Mouse (Mus musculus) heart, embryonic 15.5 days (tissue): Measurements from ENCODE around the gene Bcl2. TPM values are rescaled to one million over a fixed set of nuclear protein-coding genes. Genes with fewer than 3 reads are reported as not detected.
A peak's percentile ranks its signal among the peaks of the same experiment; 100 is the strongest.

Source experiments
- ATAC-seq: fragments of 200-750 bp; cut with Nextera tagmentation; replicated peaks from 2 replicates; pipeline ENCODE4 v1.8.0; 2017; ENCODE audit warnings: low read depth, moderate TSS enrichment; ENCODE audit not compliant: insufficient number of reproducible peaks, insufficient read depth, low FRiP score
- H3K27ac ChIP-seq: fragments of 300-500 bp; sonication (generic); 2 replicates; pipeline ENCODE4 v1.5.1; 2015; ENCODE audit warnings: mild to moderate bottlenecking, inconsistent platforms
- H3K27me3 ChIP-seq: fragments of 300-500 bp; sonication (generic); 2 replicates; pipeline ENCODE4 v1.6.1; 2015; ENCODE audit warnings: inconsistent platforms
- H3K36me3 ChIP-seq: fragments of 300-500 bp; sonication (generic); 2 replicates; pipeline ENCODE4 v1.6.1; 2015; ENCODE audit warnings: mild to moderate bottlenecking, inconsistent platforms
- H3K4me1 ChIP-seq: fragments of 300-500 bp; sonication (generic); replicated peaks from 2 replicates; pipeline ENCODE4 v1.6.1; 2015; ENCODE audit warnings: inconsistent platforms
- H3K4me2 ChIP-seq: fragments of 300-500 bp; sonication (generic); 2 replicates; pipeline ENCODE4 v1.6.1; 2015; ENCODE audit warnings: inconsistent platforms, mild to moderate bottlenecking, moderate library complexity
- H3K4me3 ChIP-seq: fragments of 300-500 bp; sonication (generic); 2 replicates; pipeline ENCODE4 v1.5.1; 2015; ENCODE audit warnings: mild to moderate bottlenecking, inconsistent platforms
- H3K9ac ChIP-seq: fragments of 300-500 bp; sonication (generic); 2 replicates; pipeline ENCODE4 v1.6.1; 2015; ENCODE audit warnings: mild to moderate bottlenecking, inconsistent platforms
- H3K9me3 ChIP-seq: fragments of 300-500 bp; sonication (generic); replicated peaks from 2 replicates; pipeline ENCODE4 v1.6.1; 2016; ENCODE audit warnings: inconsistent platforms
- WGBS: fragments of 180-500 bp; shearing (Covaris S2); methylation state at CpG from one replicate; pipeline ENCODE4 v1.1.7; 2015; ENCODE audit warnings: mixed read lengths; 5-methylcytosine and 5-hydroxymethylcytosine counted together
- polyA plus RNA-seq: library from polyadenylated mRNA; unstranded; fragments of >200 nt; fragmentation: Nextera tagmentation; extraction: Ambion mirVana; gene quantifications from 2 replicates; pipeline ENCODE4 v1.2.1, GENCODE M21; 2015

The Bcl2 gene
- polyA plus RNA-seq, 1 experiment from 2014 or later = 7.4 TPM

- ATAC-seq = no peak
- H3K27me3 ChIP-seq = no peaks in the 10 kb centered on the region
- 59% methylated on average over 8 of the region's 8 CpGs for WGBS
These were observed 101.7 kb downstream of the Bcl2 start for GRCm38 (mm10) chr1:106612166-106613031.

DNA sequence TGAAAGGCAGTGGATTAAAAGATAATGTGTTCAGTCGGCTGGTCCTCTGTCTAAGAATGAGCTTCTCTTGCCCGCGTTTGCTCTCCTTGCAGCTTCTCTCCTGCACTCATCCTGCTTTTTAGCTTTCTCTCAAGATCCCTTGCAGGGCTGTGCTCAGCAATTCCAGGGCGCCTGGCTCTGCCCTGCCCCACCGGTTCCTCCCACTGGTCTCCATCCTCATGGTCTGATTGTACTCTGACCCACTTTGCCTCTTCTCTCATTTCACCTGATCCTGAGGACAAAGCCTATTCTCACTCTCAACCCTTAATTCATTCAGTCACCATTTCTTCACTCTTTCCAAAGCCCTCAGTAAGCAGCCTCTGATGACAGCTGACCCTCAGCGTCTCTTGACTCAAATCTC lies 102.8 kb downstream of the Bcl2 start:
- no peaks in the 10 kb centered on the region for H3K27me3 ChIP-seq
- H3K9ac ChIP-seq = no peak overlapping the region
- H3K4me3 ChIP-seq = no peak overlapping the region
- no peak overlapping the region for H3K4me2 ChIP-seq
- ATAC-seq = no peak
- H3K4me1 ChIP-seq = 0 out of 2 replicates have a peak, but pooled peaks cover 7% of the 10 kb centered on the region
- H3K36me3 ChIP-seq = no peaks in the 10 kb centered on the region
- 70% methylated on average over 6 of the region's 6 CpGs for WGBS
- no peaks in the 10 kb centered on the region for H3K9me3 ChIP-seq
- no peak overlapping the region for H3K27ac ChIP-seq

More at GRCm38 (mm10) chr1:106612166-106613031, 101.7 kb downstream of the Bcl2 start:
- H3K4me1 ChIP-seq = 0 out of 2 replicates have a peak, but pooled peaks cover 7% of the 10 kb centered on the region
- H3K36me3 ChIP-seq = no peaks in the 10 kb centered on the region
- H3K4me2 ChIP-seq = no peak overlapping the region
- H3K27ac ChIP-seq = peak overlapping the region; percentile 8; the same call in 1 of the 2 replicates
- H3K9ac ChIP-seq = no peak overlapping the region
- no peak overlapping the region for H3K4me3 ChIP-seq
- H3K9me3 ChIP-seq = no peaks in the 10 kb centered on the region

DNA sequence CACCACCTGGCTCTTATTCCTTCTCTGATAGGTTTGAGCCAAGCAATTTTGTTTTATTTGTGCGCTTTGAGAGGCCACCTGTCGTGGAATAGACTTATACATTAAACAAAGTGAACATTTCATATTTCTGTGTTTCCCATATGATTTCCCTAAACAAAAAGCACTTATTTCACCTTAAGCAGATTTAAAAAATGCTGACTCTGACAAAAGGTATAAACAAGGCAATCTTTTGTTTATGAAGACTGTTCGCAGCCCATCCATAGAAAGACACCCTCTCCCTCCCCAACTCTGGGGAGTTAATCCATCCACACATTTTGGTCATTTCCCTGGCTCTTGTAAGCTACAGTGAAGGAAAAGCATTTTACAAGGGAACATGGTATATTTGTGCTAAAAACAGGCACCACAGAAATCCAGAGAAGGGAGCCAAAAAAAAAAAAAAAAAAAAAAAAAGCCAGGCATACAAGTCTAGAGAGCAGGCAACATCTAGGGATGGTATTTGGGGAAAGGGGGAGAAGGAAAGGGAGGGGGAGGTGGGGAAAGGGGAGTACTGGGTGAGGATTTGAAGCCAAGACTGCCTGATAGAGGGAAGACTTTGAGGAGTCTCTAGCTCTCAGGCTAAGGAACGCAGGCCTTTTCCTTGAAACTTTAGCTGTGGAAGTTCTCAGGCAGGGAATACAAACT lies 105.8 kb downstream of the Bcl2 start:
- Histone ChIP-seq H3K4me3 (no peak overlapping the region), H3K36me3 (no peaks in the 10 kb centered on the region), H3K9me3 (no peaks in the 10 kb centered on the region), H3K4me1 (peaks cover 14% of the 10 kb centered on the region), H3K27me3 (no peaks in the 10 kb centered on the region), H3K4me2 (no peak overlapping the region), H3K27ac (no peak overlapping the region; the same call in 1 of the 2 replicates), H3K9ac (no peak overlapping the region)
- no peak for ATAC-seq
- WGBS = 86% methylated on average over 4 of the region's 4 CpGs

- 87% methylated on average over 5 of the region's 5 CpGs for WGBS
These were observed 107.1 kb downstream of the Bcl2 start for GRCm38 (mm10) chr1:106606951-106607350.

GRCm38 (mm10) chr1:106603406-106603805 lies 110.7 kb downstream of the Bcl2 start:
- Histone ChIP-seq H3K4me2 (peak overlapping the region; percentile 27), H3K9ac (no peak overlapping the region), H3K36me3 (no peaks in the 10 kb centered on the region), H3K4me1 (peaks cover 20% of the 10 kb centered on the region), H3K4me3 (no peak overlapping the region), H3K27ac (peak overlapping the region; percentile 17), H3K27me3 (no peaks in the 10 kb centered on the region), H3K9me3 (no peaks in the 10 kb centered on the region)
- no peak for ATAC-seq
- WGBS = 23% methylated on average over 4 of the region's 4 CpGs

More at GRCm38 (mm10) chr1:106606951-106607350, 107.1 kb downstream of the Bcl2 start:
- Histone ChIP-seq H3K4me3 (no peak overlapping the region), H3K9ac (no peak overlapping the region), H3K4me2 (no peak overlapping the region), H3K4me1 (peaks cover 24% of the 10 kb centered on the region), H3K9me3 (no peaks in the 10 kb centered on the region), H3K27me3 (no peaks in the 10 kb centered on the region), H3K36me3 (no peaks in the 10 kb centered on the region), H3K27ac (no peak overlapping the region)
- ATAC-seq = no peak

- WGBS = 13% methylated on average over 6 of the region's 6 CpGs
- Histone ChIP-seq H3K9me3 (no peaks in the 10 kb centered on the region), H3K27me3 (no peaks in the 10 kb centered on the region), H3K4me1 (peaks cover 20% of the 10 kb centered on the region), H3K4me3 (no peak overlapping the region), H3K36me3 (no peaks in the 10 kb centered on the region), H3K27ac (peak overlapping the region; percentile 17), H3K9ac (no peak overlapping the region), H3K4me2 (peak overlapping the region; percentile 27)
- no peak; the same call in 1 of the 2 replicates for ATAC-seq
These were observed 111.1 kb downstream of the Bcl2 start for GRCm38 (mm10) chr1:106602941-106603340.

DNA sequence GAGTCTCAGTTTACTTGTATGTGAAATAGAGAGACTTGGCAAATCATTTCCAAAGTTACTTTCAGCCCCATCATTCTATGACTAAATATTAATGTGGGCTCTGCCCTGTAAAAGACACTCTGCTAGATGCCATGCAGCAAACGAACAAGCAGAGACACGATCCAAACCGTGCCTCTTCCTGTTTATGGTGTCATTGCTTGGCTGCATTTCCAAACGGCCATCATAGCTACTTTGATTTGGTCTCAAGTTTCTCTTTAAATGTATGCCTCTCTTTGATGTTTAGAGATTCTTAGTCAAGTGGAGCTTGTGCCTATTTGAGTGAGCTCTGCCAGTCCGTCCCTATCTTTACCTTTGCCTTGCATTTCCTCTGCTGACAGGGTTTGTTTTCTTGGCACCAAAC lies 111.5 kb downstream of the Bcl2 start:
- Histone ChIP-seq H3K9me3 (no peaks in the 10 kb centered on the region), H3K4me2 (peak overlapping the region; percentile 27), H3K27ac (peak overlapping the region; percentile 17), H3K4me3 (no peak overlapping the region), H3K36me3 (no peaks in the 10 kb centered on the region), H3K9ac (no peak overlapping the region), H3K4me1 (peaks cover 20% of the 10 kb centered on the region), H3K27me3 (no peaks in the 10 kb centered on the region)
- no peak for ATAC-seq
- 28% methylated on average over 5 of the region's 5 CpGs for WGBS

GRCm38 (mm10) chr1:106601247-106601646 lies 112.8 kb downstream of the Bcl2 start:
- Histone ChIP-seq H3K4me2 (no peak overlapping the region), H3K27ac (no peak overlapping the region), H3K27me3 (no peaks in the 10 kb centered on the region), H3K36me3 (no peaks in the 10 kb centered on the region), H3K4me3 (no peak overlapping the region), H3K4me1 (peaks cover 20% of the 10 kb centered on the region), H3K9me3 (no peaks in the 10 kb centered on the region), H3K9ac (no peak overlapping the region)
- no peak for ATAC-seq
- WGBS = 88% methylated on average over 4 of the region's 4 CpGs

DNA sequence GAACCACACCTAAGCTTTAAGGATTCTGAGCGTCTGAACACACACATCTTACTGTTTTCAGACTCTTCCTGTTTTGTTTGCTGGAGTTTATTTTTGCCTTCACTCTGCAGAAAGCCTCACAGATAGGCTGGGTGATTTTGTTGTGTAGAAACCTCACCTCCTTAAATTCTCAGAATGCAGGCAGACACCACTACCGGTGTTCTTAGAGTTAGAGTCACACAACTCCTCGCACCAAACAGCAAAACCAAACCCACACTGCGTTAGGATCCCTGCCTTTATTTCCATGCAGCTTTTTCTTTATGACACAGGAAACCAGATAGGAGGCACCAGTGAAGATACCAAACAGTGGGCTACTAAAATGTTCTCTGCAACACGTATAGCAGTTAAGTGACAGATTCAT lies 113.2 kb downstream of the Bcl2 start:
- H3K27ac ChIP-seq = no peak overlapping the region
- WGBS = 68% methylated on average over 5 of the region's 5 CpGs
- ATAC-seq = no peak
- H3K4me3 ChIP-seq = no peak overlapping the region
- no peaks in the 10 kb centered on the region for H3K27me3 ChIP-seq
- H3K4me2 ChIP-seq = no peak overlapping the region
- no peaks in the 10 kb centered on the region for H3K9me3 ChIP-seq
- no peaks in the 10 kb centered on the region for H3K36me3 ChIP-seq
- H3K4me1 ChIP-seq = peaks cover 20% of the 10 kb centered on the region
- H3K9ac ChIP-seq = no peak overlapping the region

DNA sequence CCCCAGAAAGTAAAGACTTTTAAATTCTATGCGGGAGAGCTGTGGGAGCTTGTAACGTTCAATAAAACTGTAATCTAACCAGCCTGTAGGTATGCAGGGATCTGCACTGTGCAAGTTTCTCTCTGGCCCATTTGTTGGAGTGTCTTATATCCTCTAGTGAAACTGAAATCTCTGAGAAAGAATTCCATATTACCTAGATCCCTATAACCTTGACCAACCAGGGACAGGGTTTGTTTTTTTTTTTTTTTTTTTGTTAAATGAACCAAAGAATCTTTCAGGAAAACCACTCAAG lies 115.8 kb downstream of the Bcl2 start:
- H3K4me2 ChIP-seq = no peak overlapping the region
- no peaks in the 10 kb centered on the region for H3K27me3 ChIP-seq
- H3K4me1 ChIP-seq = peaks cover 13% of the 10 kb centered on the region
- ATAC-seq = no peak
- H3K9ac ChIP-seq = no peak overlapping the region
- WGBS = 70% methylated on average over 2 of the region's 2 CpGs
- no peaks in the 10 kb centered on the region for H3K36me3 ChIP-seq
- H3K4me3 ChIP-seq = no peak overlapping the region
- no peaks in the 10 kb centered on the region for H3K9me3 ChIP-seq
- no peak overlapping the region for H3K27ac ChIP-seq

DNA sequence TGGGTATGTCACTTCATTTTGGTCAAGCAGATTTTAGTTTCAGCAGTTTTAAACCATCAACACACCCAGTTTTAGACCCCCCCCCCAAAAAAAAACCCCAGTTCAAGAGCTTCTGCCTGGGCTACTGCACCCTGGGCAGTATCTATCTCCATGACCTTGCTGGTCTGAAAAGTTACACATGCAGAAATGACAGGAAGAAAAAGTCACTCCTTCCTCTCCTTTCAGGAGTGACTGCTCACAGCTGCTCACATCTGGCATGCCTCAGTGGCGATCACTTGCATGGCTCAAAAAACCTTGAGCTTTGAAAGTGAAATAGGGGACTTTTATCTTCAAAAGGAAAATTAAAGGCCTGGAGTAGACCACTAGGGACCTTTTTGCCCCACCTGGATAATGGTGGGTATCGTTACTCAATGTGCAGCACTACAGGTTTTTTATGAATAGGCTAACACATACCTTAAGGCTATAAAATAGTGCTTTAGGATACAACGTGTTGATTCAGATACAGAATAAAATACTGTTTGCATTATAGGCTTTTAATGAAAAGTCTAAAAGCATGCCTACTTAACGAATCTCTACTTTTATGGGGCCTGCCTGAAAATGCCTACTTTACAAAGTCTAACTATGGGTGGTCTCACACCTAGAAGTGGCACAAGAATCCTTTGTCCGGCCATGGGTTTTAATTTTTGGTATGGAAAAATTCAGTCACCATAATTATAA lies 116.3 kb downstream of the Bcl2 start:
- WGBS = 75% methylated on average over 5 of the region's 5 CpGs
- H3K36me3 ChIP-seq = no peaks in the 10 kb centered on the region
- no peaks in the 10 kb centered on the region for H3K9me3 ChIP-seq
- no peak overlapping the region for H3K4me3 ChIP-seq
- no peak overlapping the region for H3K27ac ChIP-seq
- H3K9ac ChIP-seq = no peak overlapping the region
- no peaks in the 10 kb centered on the region for H3K27me3 ChIP-seq
- ATAC-seq = no peak
- no peak overlapping the region for H3K4me2 ChIP-seq
- peaks cover 8% of the 10 kb centered on the region for H3K4me1 ChIP-seq
